Mouse (Mus musculus) midbrain, embryonic 10.5 days (tissue): ENCODE data around the gene Kansl1l. TPM values are rescaled to one million over a fixed set of nuclear protein-coding genes. Genes with fewer than 3 reads are reported as not detected.

ENCODE experiments used
- DNase-seq: peaks from one replicate; pipeline ENCODE4 v3.0.0-alpha.2; 2017; ENCODE audit warnings: low spot score
- H3K27ac ChIP-seq: fragments of 300-500 bp; sonication (generic); replicated peaks from 2 replicates; pipeline ENCODE4 v1.5.1; 2016; ENCODE audit warnings: mild to moderate bottlenecking
- H3K27me3 ChIP-seq: fragments of 300-500 bp; sonication (generic); 2 replicates; pipeline ENCODE4 v1.6.1; 2016; ENCODE audit warnings: low read depth, mild to moderate bottlenecking; ENCODE audit not compliant: poor library complexity, severe bottlenecking
- H3K36me3 ChIP-seq: fragments of 300-500 bp; sonication (generic); 2 replicates; pipeline ENCODE4 v1.6.1; 2016; ENCODE audit warnings: mild to moderate bottlenecking, moderate library complexity
- H3K4me1 ChIP-seq: fragments of 300-500 bp; sonication (generic); 2 replicates; pipeline ENCODE4 v1.6.1; 2016
- H3K4me3 ChIP-seq: fragments of 300-500 bp; sonication (generic); 2 replicates; pipeline ENCODE4 v1.5.1; 2016; ENCODE audit warnings: mild to moderate bottlenecking, moderate library complexity
- H3K9me3 ChIP-seq: fragments of 300-500 bp; sonication (generic); replicated peaks from 2 replicates; pipeline ENCODE4 v1.6.1; 2016; ENCODE audit warnings: mild to moderate bottlenecking
- WGBS: fragments of 180-500 bp; shearing (Covaris S2); methylation state at CpG from one replicate; pipeline ENCODE4 v1.1.7; 2016; 5-methylcytosine and 5-hydroxymethylcytosine counted together
- polyA plus RNA-seq: library from polyadenylated mRNA; unstranded; fragments of >200 nt; fragmentation: Nextera tagmentation; extraction: Ambion mirVana; gene quantifications from 2 replicates; pipeline ENCODE4 v1.2.1, GENCODE M21; 2016

Kansl1l gene
- polyA plus RNA-seq, 1 experiment from 2014 or later = 7.8 TPM

GRCm38 (mm10) chr1:66838184-66839042, 21.1 kb upstream of the Kansl1l start:
- 62% methylated on average over 16 of the region's 16 CpGs for WGBS
- H3K9me3 ChIP-seq = no peaks in the 10 kb centered on the region
- H3K27me3 ChIP-seq = no peaks in the 10 kb centered on the region
- peak; percentile 47 for DNase-seq
- H3K36me3 ChIP-seq = peaks cover 11% of the 10 kb centered on the region
- no peak overlapping the region for H3K27ac ChIP-seq
- no peak overlapping the region for H3K4me3 ChIP-seq
- no peaks in the 10 kb centered on the region for H3K4me1 ChIP-seq

GRCm38 (mm10) chr1:66837207-66837606, 19.8 kb upstream of the Kansl1l start:
- Histone ChIP-seq H3K4me1 (no peaks in the 10 kb centered on the region), H3K27ac (no peak overlapping the region), H3K27me3 (no peaks in the 10 kb centered on the region), H3K36me3 (peaks cover 3% of the 10 kb centered on the region; the same call in 1 of the 2 replicates), H3K4me3 (no peak overlapping the region), H3K9me3 (no peaks in the 10 kb centered on the region)
- WGBS = 90% methylated on average over 3 of the region's 3 CpGs
- no peak for DNase-seq

- H3K27ac ChIP-seq = no peak overlapping the region
- 86% methylated on average over 7 of the region's 7 CpGs for WGBS
- H3K36me3 ChIP-seq = no peaks in the 10 kb centered on the region
- H3K4me1 ChIP-seq = no peaks in the 10 kb centered on the region
- H3K9me3 ChIP-seq = no peaks in the 10 kb centered on the region
- H3K27me3 ChIP-seq = no peaks in the 10 kb centered on the region
- no peak overlapping the region for H3K4me3 ChIP-seq
- no peak for DNase-seq
Measured at GRCm38 (mm10) chr1:66832636-66833165, 15.3 kb upstream of the Kansl1l start.

GRCm38 (mm10) chr1:66831824-66832600, 14.7 kb upstream of the Kansl1l start:
- H3K9me3 ChIP-seq = no peaks in the 10 kb centered on the region
- no peak overlapping the region for H3K27ac ChIP-seq
- no peak for DNase-seq
- no peak overlapping the region for H3K4me3 ChIP-seq
- H3K27me3 ChIP-seq = no peaks in the 10 kb centered on the region
- no peaks in the 10 kb centered on the region for H3K36me3 ChIP-seq
- H3K4me1 ChIP-seq = no peaks in the 10 kb centered on the region
- 76% methylated on average over 9 of the region's 9 CpGs for WGBS

GRCm38 (mm10) chr1:66829400-66830080, 12.2 kb upstream of the Kansl1l start:
- Histone ChIP-seq H3K9me3 (no peaks in the 10 kb centered on the region), H3K27ac (no peak overlapping the region), H3K36me3 (no peaks in the 10 kb centered on the region), H3K27me3 (no peaks in the 10 kb centered on the region), H3K4me1 (no peaks in the 10 kb centered on the region), H3K4me3 (no peak overlapping the region)
- 79% methylated on average over 9 of the region's 9 CpGs for WGBS
- no peak for DNase-seq

GRCm38 (mm10) chr1:66821966-66822365, 4.6 kb upstream of the Kansl1l start:
- Histone ChIP-seq H3K36me3 (no peaks in the 10 kb centered on the region), H3K4me1 (peaks cover 13% of the 10 kb centered on the region), H3K27me3 (peaks cover 35% of the 10 kb centered on the region), H3K9me3 (no peaks in the 10 kb centered on the region), H3K4me3 (no peak overlapping the region), H3K27ac (no peak overlapping the region)
- 81% methylated on average over 9 of the region's 9 CpGs for WGBS
- DNase-seq = no peak

GRCm38 (mm10) chr1:66820241-66820640, 2.9 kb upstream of the Kansl1l start:
- H3K36me3 ChIP-seq = no peaks in the 10 kb centered on the region
- no peak for DNase-seq
- H3K4me1 ChIP-seq = peaks cover 18% of the 10 kb centered on the region
- no peak overlapping the region for H3K27ac ChIP-seq
- WGBS = 44% methylated on average over 7 of the region's 7 CpGs
- no peak overlapping the region for H3K4me3 ChIP-seq
- H3K27me3 ChIP-seq = peaks cover 35% of the 10 kb centered on the region
- H3K9me3 ChIP-seq = no peaks in the 10 kb centered on the region

- WGBS = under 1% methylated on average over 20 of the region's 20 CpGs
- peak overlapping the region; percentile 98 for H3K27ac ChIP-seq
Measured at GRCm38 (mm10) chr1:66817865-66818315, 528 bp upstream of the Kansl1l start.

GRCm38 (mm10) chr1:66816837-66817452, 417 bp downstream of the Kansl1l start:
- H3K27ac ChIP-seq = peak overlapping the region; percentile 98
- under 1% methylated on average over 60 of the region's 63 CpGs for WGBS

More at GRCm38 (mm10) chr1:66817865-66818315, 528 bp upstream of the Kansl1l start:
- Histone ChIP-seq H3K4me3 (peak overlapping the region; percentile 83), H3K9me3 (no peaks in the 10 kb centered on the region), H3K36me3 (no peaks in the 10 kb centered on the region), H3K27me3 (peaks cover 35% of the 10 kb centered on the region), H3K4me1 (peaks cover 25% of the 10 kb centered on the region)
- DNase-seq = no peak

GRCm38 (mm10) chr1:66815941-66816777, 1.2 kb downstream of the Kansl1l start:
- no peak for DNase-seq
- WGBS = under 1% methylated on average over 39 of the region's 39 CpGs

More at GRCm38 (mm10) chr1:66816837-66817452, 417 bp downstream of the Kansl1l start:
- Histone ChIP-seq H3K27me3 (peaks cover 32% of the 10 kb centered on the region), H3K4me1 (peaks cover 25% of the 10 kb centered on the region), H3K4me3 (peak overlapping the region; percentile 83), H3K9me3 (no peaks in the 10 kb centered on the region), H3K36me3 (no peaks in the 10 kb centered on the region)
- peak; percentile 98 for DNase-seq

GRCm38 (mm10) chr1:66814756-66815155, 2.6 kb downstream of the Kansl1l start:
- H3K36me3 ChIP-seq = no peaks in the 10 kb centered on the region
- no peak overlapping the region; the same call in 1 of the 2 replicates for H3K4me3 ChIP-seq
- no peak for DNase-seq
- H3K27me3 ChIP-seq = peaks cover 19% of the 10 kb centered on the region
- H3K4me1 ChIP-seq = peaks cover 17% of the 10 kb centered on the region; the same call in 1 of the 2 replicates
- no peaks in the 10 kb centered on the region for H3K9me3 ChIP-seq
- H3K27ac ChIP-seq = no peak overlapping the region
- WGBS = 79% methylated on average over 8 of the region's 8 CpGs

More at GRCm38 (mm10) chr1:66815941-66816777, 1.2 kb downstream of the Kansl1l start:
- Histone ChIP-seq H3K4me1 (peaks cover 25% of the 10 kb centered on the region), H3K27me3 (peaks cover 30% of the 10 kb centered on the region), H3K27ac (peak overlapping the region; percentile 98), H3K4me3 (peak overlapping the region; percentile 83), H3K9me3 (no peaks in the 10 kb centered on the region), H3K36me3 (no peaks in the 10 kb centered on the region)
